Mouse (Mus musculus) MEL (cell line): ENCODE data around the gene Ehbp1. TPM values are rescaled to one million over a fixed set of nuclear protein-coding genes. Genes with fewer than 3 reads are reported as not detected.

Experiments
- DNase-seq: peaks from one replicate; pipeline ENCODE4 v3.0.0; 2011; ENCODE audit warnings: low read depth, low spot score
- H3K27ac ChIP-seq: 2 replicates; pipeline ENCODE4 v1.5.1; 2012; ENCODE audit warnings: low read depth, mild to moderate bottlenecking, control low read depth, low read length, moderate library complexity; ENCODE audit not compliant: control insufficient read depth
- H3K27me3 ChIP-seq, 2 experiments: fragments of 150-350 bp in 1 of 2; sonication (generic) in 1 of 2; 2 replicates each; pipeline ENCODE4 v1.6.1; 2012; ENCODE audit warnings: low read length in 2 of 2, mild to moderate bottlenecking in 2 of 2, improper control_type of control experiment in 1 of 2, moderate library complexity in 1 of 2; ENCODE audit not compliant: insufficient read depth in 2 of 2, control insufficient read depth in 1 of 2
- H3K36me3 ChIP-seq, 2 experiments: 2 replicates each; pipeline ENCODE4 v1.6.1; 2012 to 2014; ENCODE audit warnings: low read length in 2 of 2, improper control_type of control experiment in 1 of 2, inconsistent platforms in 1 of 2, mild to moderate bottlenecking in 1 of 2; ENCODE audit not compliant: insufficient read depth in 2 of 2, control insufficient read depth in 1 of 2
- H3K4me1 ChIP-seq, 2 experiments: fragments of 150-350 bp in 1 of 2; sonication (generic) in 1 of 2; 2 replicates each; pipeline ENCODE4 v1.6.1; 2012; ENCODE audit warnings: low read length in 2 of 2, improper control_type of control experiment in 1 of 2, mild to moderate bottlenecking in 1 of 2; ENCODE audit not compliant: insufficient read depth in 2 of 2, control insufficient read depth in 1 of 2
- H3K4me3 ChIP-seq, 2 experiments: fragments of 150-350 bp in 1 of 2; sonication (generic) in 1 of 2; 2 replicates each; pipeline ENCODE4 v1.5.1; 2012; ENCODE audit warnings: low read depth in 2 of 2, low read length in 2 of 2, mild to moderate bottlenecking in 2 of 2, moderate library complexity in 2 of 2, control low read depth in 1 of 2, improper control_type of control experiment in 1 of 2; ENCODE audit not compliant: control insufficient read depth in 1 of 2, insufficient read depth in 1 of 2
- H3K79me2 ChIP-seq: 2 replicates; pipeline ENCODE4 v1.6.1; 2012; ENCODE audit warnings: mild to moderate bottlenecking, low read length, moderate library complexity; ENCODE audit not compliant: control insufficient read depth, poor library complexity, insufficient read depth
- H3K9ac ChIP-seq: 2 replicates; pipeline ENCODE4 v1.6.1; 2012; ENCODE audit warnings: low read depth, mild to moderate bottlenecking, control low read depth, low read length, moderate library complexity; ENCODE audit not compliant: control insufficient read depth, poor library complexity, severe bottlenecking
- H3K9me3 ChIP-seq: fragments of 150-350 bp; sonication (generic); replicated peaks from 2 replicates; pipeline ENCODE4 v1.6.1; 2012; ENCODE audit warnings: mild to moderate bottlenecking, low read length, improper control_type of control experiment, moderate library complexity; ENCODE audit not compliant: insufficient read depth
- CHD1 ChIP-seq: IDR thresholded peaks from 2 replicates; pipeline ENCODE4 v1.6.1; 2012; ENCODE audit warnings: low read depth, mild to moderate bottlenecking, inconsistent platforms, low read length, improper control_type of control experiment
- E2F4 ChIP-seq: IDR thresholded peaks from 2 replicates; pipeline ENCODE4 v1.6.1; 2011; ENCODE audit warnings: low read depth, low read length, improper control_type of control experiment, borderline replicate concordance
- EP300 ChIP-seq, 2 experiments: IDR thresholded peaks; 2 replicates each; pipeline ENCODE4 v1.6.1; 2011; ENCODE audit warnings: improper control_type of control experiment in 2 of 2, low read length in 2 of 2, low read depth in 1 of 2, mild to moderate bottlenecking in 1 of 2
- ETS1 ChIP-seq: IDR thresholded peaks from 2 replicates; pipeline ENCODE4 v1.6.1; 2012; ENCODE audit warnings: low read depth, mild to moderate bottlenecking, inconsistent platforms, low read length, improper control_type of control experiment, moderate library complexity
- MEF2A ChIP-seq: IDR thresholded peaks from 2 replicates; pipeline ENCODE4 v1.6.1; 2014; ENCODE audit warnings: low read depth, mild to moderate bottlenecking, inconsistent platforms, low read length, improper control_type of control experiment; ENCODE audit not compliant: poor library complexity, insufficient replicate concordance, severe bottlenecking; ENCODE audit errors: extremely low read depth
- MYB ChIP-seq: IDR thresholded peaks from 2 replicates; pipeline ENCODE4 v1.6.1; 2011; ENCODE audit warnings: mild to moderate bottlenecking, low read depth, low read length, improper control_type of control experiment
- MYC ChIP-seq: IDR thresholded peaks from 2 replicates; pipeline ENCODE4 v1.6.1; 2011; ENCODE audit warnings: low read depth, mild to moderate bottlenecking, low read length, improper control_type of control experiment, moderate library complexity
- POLR2AphosphoS2 ChIP-seq: IDR thresholded peaks from 2 replicates; pipeline ENCODE4 v1.6.1; 2011; ENCODE audit warnings: low read length, improper control_type of control experiment
- POLR2AphosphoS5 ChIP-seq: IDR thresholded peaks from 2 replicates; pipeline ENCODE4 v1.6.1; 2012; ENCODE audit warnings: low read depth, borderline replicate concordance, mild to moderate bottlenecking, inconsistent platforms, low read length, moderate library complexity, mixed read lengths
- RAD21 ChIP-seq: IDR thresholded peaks from 2 replicates; pipeline ENCODE4 v1.6.1; 2011; ENCODE audit warnings: mild to moderate bottlenecking, low read depth, low read length, improper control_type of control experiment
- RCOR1 ChIP-seq: IDR thresholded peaks from 2 replicates; pipeline ENCODE4 v1.6.1; 2012; ENCODE audit warnings: low read depth, mild to moderate bottlenecking, inconsistent platforms, low read length, improper control_type of control experiment
- SIN3A ChIP-seq: IDR thresholded peaks from 2 replicates; pipeline ENCODE4 v1.6.1; 2012; ENCODE audit warnings: low read length, improper control_type of control experiment, inconsistent platforms
- SMC3 ChIP-seq: IDR thresholded peaks from 2 replicates; pipeline ENCODE4 v1.6.1; 2011; ENCODE audit warnings: low read depth, low read length, improper control_type of control experiment
- UBTF ChIP-seq: IDR thresholded peaks from 2 replicates; pipeline ENCODE4 v1.6.1; 2012; ENCODE audit warnings: low read depth, mild to moderate bottlenecking, inconsistent platforms, low read length, improper control_type of control experiment, moderate library complexity, borderline replicate concordance; ENCODE audit not compliant: insufficient read depth
- ZC3H11A ChIP-seq: IDR thresholded peaks from 2 replicates; pipeline ENCODE4 v1.6.1; 2012; ENCODE audit warnings: low read depth, mild to moderate bottlenecking, inconsistent platforms, low read length, improper control_type of control experiment
- polyA plus RNA-seq, 2 experiments: library from polyadenylated mRNA; stranded (reverse) in 1 of 2; unstranded in 1 of 2; fragments of >175 nt in 1 of 2; fragments of >200 nt in 1 of 2; gene quantifications; 2 replicates each; pipeline versions ENCODE4 v1.2.1 to v1.2.4; 2012; ENCODE audit warnings: low replicate concordance in 2 of 2, low read depth in 1 of 2; ENCODE audit not compliant: insufficient read length in 2 of 2, insufficient read depth in 1 of 2, missing spikeins in 1 of 2
- total RNA-seq: library from RNA; depleted of rRNA; stranded (reverse); fragments of 300-350 nt; gene quantifications from 2 replicates; pipeline ENCODE4 v1.2.3, GENCODE M21; 2012

Gene Ehbp1
- total and polyA plus RNA-seq, 3 experiments = 3.6 to 3.7 TPM; not detected in 1

- no peak for DNase-seq
- Histone ChIP-seq H3K79me2 (no peaks in the 10 kb centered on the region), H3K36me3 (peaks cover 0 to 3% of the 10 kb centered on the region in 2 experiments; a peak in 2 of 4 replicates), H3K4me3 (no peak overlapping the region), H3K9me3 (no peaks in the 10 kb centered on the region), H3K27ac (no peak overlapping the region), H3K4me1 (no peaks in the 10 kb centered on the region), H3K9ac (no peak overlapping the region), H3K27me3 (no peaks in the 10 kb centered on the region)
- TF ChIP-seq MEF2A = no peak
- TF ChIP-seq SIN3A = no peak
- no peak for TF ChIP-seq MYC
- no peak for TF ChIP-seq POLR2AphosphoS5
- TF ChIP-seq RAD21 = no peak
- TF ChIP-seq UBTF = no peak
- TF ChIP-seq RCOR1 = no peak
These were observed 291.2 kb downstream of the Ehbp1 start for GRCm38 (mm10) chr11:22050864-22051263.

GRCm38 (mm10) chr11:22039854-22040426, 302.2 kb downstream of the Ehbp1 start:
- Histone ChIP-seq H3K4me3 (no peak overlapping the region), H3K4me1 (no peaks in the 10 kb centered on the region), H3K79me2 (no peaks in the 10 kb centered on the region), H3K27me3 (no peaks in the 10 kb centered on the region), H3K27ac (no peak overlapping the region), H3K9me3 (no peaks in the 10 kb centered on the region), H3K36me3 (no peaks in the 10 kb centered on the region), H3K9ac (no peak overlapping the region)
- DNase-seq = no peak
- TF ChIP-seq ETS1 (no peak), SMC3 (no peak), CHD1 (no peak), E2F4 (no peak)

GRCm38 (mm10) chr11:22034564-22035105, 307.5 kb downstream of the Ehbp1 start:
- Histone ChIP-seq H3K27ac (no peak overlapping the region), H3K9ac (no peak overlapping the region), H3K27me3 (no peaks in the 10 kb centered on the region), H3K4me1 (no peaks in the 10 kb centered on the region), H3K4me3 (no peak overlapping the region), H3K79me2 (no peaks in the 10 kb centered on the region), H3K36me3 (no peaks in the 10 kb centered on the region), H3K9me3 (no peaks in the 10 kb centered on the region)
- no peak for DNase-seq
- TF ChIP-seq UBTF (no peak), ZC3H11A (no peak), POLR2AphosphoS2 (no peak), MYB (no peak), EP300 (IDR thresholded peaks at IDR 0.05; ENCODE audit: low read depth in 1 of 2, low read length in 2 of 2) (no peak)
